Mouse (Mus musculus): ENCODE measurements at regions not wholly inside any gene's neighbourhood (a gene's known extent, or its start where the extent isn't known, plus 50 kb on each side); places are given as distances from the start of the nearest gene placed in this dataset.

DNA sequence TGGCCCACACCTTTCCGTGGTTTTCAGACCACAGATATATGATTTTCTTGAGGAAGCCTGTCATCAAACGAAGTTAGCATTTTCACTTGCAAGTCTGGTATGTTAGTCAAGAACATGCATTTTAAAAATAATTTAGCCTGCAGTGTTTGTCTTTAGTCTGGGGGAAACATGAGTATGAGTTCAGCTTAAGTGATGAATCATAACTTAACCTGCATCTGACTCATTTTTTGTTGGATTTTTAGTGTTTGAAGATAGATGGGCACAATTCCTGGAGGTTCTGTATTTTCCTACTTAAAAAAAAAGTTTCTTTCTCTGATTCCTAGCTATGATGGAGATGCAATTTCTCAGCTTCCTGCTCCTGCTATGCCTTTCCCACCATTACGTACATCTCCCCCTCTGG is 95.8 kb upstream of the 1700020N01Rik start:
- Histone ChIP-seq H3K9me3 (ENCODE audit: low read length) (no peaks in the 10 kb centered on the region), H3K27ac (ENCODE audit: low read length) (no peak overlapping the region), H3K4me3 (ENCODE audit: low read length) (no peak overlapping the region), H3K4me1 (ENCODE audit: insufficient read depth, low read length) (peaks cover 3% of the 10 kb centered on the region; the same call in 1 of the 2 replicates), H3K9ac (replicated peaks; ENCODE audit: low read length) (no peak overlapping the region), H3K36me3 (ENCODE audit: insufficient read depth, low read length) (no peaks in the 10 kb centered on the region), H3K4me2 (replicated peaks; ENCODE audit: low read depth, low read length) (no peak overlapping the region), H3K27me3 (ENCODE audit: insufficient read depth, low read length) (no peaks in the 10 kb centered on the region)
- ATAC-seq (ENCODE audit: low FRiP score, low TSS enrichment), result no peak
- 79% methylated on average over 3 of the region's 3 CpGs for WGBS

DNA sequence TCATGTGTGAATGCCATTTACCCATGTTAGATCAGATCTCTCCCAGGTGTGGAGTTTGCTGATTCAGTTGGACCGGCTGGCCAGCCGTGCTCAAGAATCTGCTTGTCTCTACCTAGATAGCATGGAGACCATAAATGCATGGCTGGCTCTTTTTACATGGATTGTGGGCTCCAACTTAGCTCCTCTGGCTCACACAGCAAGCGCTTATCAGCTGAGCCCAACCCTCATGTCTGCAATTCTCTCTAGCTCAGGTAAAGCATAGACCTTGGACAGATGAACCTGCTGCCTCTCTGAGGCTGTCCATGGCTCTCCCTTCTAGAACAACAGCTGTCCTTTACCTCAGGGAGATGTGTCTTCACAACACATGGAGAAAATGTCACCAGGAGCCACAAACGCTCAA is 94.8 kb upstream of the 1700020N01Rik start:
- no peak for ATAC-seq (ENCODE audit: low FRiP score, low TSS enrichment)
- H3K4me1 ChIP-seq (ENCODE audit: insufficient read depth, low read length), result peaks cover 3% of the 10 kb centered on the region; the same call in 1 of the 2 replicates
- no peak overlapping the region for H3K9ac ChIP-seq (replicated peaks; ENCODE audit: low read length)
- H3K4me3 ChIP-seq (ENCODE audit: low read length), result no peak overlapping the region
- H3K36me3 ChIP-seq (ENCODE audit: insufficient read depth, low read length), result no peaks in the 10 kb centered on the region
- H3K27me3 ChIP-seq (ENCODE audit: insufficient read depth, low read length), result no peaks in the 10 kb centered on the region
- no peaks in the 10 kb centered on the region for H3K9me3 ChIP-seq (ENCODE audit: low read length)
- 85% methylated on average over 4 of the region's 4 CpGs for WGBS
- no peak overlapping the region for H3K27ac ChIP-seq (ENCODE audit: low read length)
- no peak overlapping the region for H3K4me2 ChIP-seq (replicated peaks; ENCODE audit: low read depth, low read length)

DNA sequence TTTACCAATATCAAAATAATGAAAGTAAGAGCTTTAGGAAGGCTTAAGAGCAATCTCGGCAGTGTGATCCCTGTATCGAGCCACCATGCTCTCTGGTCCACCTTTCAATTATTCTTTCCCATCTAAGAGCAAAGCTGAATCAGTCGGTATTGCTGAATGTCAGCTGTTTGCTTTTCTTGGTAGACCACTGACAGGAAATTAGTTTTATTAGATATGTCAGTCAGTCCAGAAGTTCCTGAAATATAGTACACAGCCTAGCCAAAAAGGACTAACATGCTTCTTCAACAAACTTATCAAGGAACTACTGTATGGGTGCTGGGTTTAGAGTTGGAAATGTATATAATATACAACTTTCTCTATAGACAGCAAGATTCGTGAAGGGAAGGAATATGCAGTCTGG is 91.3 kb upstream of the 1700020N01Rik start:
- Histone ChIP-seq H3K4me2 (replicated peaks; ENCODE audit: low read depth, low read length) (no peak overlapping the region), H3K9me3 (ENCODE audit: low read length) (no peaks in the 10 kb centered on the region), H3K9ac (replicated peaks; ENCODE audit: low read length) (no peak overlapping the region), H3K36me3 (ENCODE audit: insufficient read depth, low read length) (no peaks in the 10 kb centered on the region), H3K4me3 (ENCODE audit: low read length) (no peak overlapping the region), H3K27me3 (ENCODE audit: insufficient read depth, low read length) (no peaks in the 10 kb centered on the region), H3K27ac (ENCODE audit: low read length) (no peak overlapping the region), H3K4me1 (ENCODE audit: insufficient read depth, low read length) (no peaks in the 10 kb centered on the region)
- WGBS, result 83% methylated on average over 4 of the region's 4 CpGs
- ATAC-seq (ENCODE audit: low FRiP score, low TSS enrichment), result no peak

DNA sequence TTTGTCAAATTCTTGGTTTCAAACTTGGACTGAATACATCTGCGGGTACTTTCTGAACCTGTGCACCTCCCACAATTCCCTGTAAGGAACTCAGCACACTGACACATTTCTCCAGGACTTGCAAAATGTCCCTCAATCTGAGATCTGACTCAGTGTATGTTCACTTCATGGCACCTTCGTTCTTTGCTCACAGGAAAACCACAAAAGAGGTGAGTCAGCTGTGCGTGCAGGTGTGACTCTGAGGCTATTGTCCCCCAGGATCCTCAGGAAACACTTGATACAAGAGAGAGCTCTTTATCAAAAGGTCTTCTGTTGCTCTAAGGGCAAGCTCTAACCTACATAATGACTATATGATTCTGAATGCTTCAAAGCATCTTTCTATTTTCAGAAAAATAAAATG is 88.5 kb upstream of the 1700020N01Rik start:
- Histone ChIP-seq H3K9ac (replicated peaks; ENCODE audit: low read length) (no peak overlapping the region), H3K27ac (ENCODE audit: low read length) (no peak overlapping the region), H3K4me1 (ENCODE audit: insufficient read depth, low read length) (no peaks in the 10 kb centered on the region), H3K9me3 (ENCODE audit: low read length) (no peaks in the 10 kb centered on the region), H3K36me3 (ENCODE audit: insufficient read depth, low read length) (no peaks in the 10 kb centered on the region), H3K4me3 (ENCODE audit: low read length) (no peak overlapping the region), H3K4me2 (replicated peaks; ENCODE audit: low read depth, low read length) (no peak overlapping the region), H3K27me3 (ENCODE audit: insufficient read depth, low read length) (no peaks in the 10 kb centered on the region)
- 85% methylated on average over 3 of the region's 3 CpGs for WGBS
- ATAC-seq (ENCODE audit: low FRiP score, low TSS enrichment), result no peak

DNA sequence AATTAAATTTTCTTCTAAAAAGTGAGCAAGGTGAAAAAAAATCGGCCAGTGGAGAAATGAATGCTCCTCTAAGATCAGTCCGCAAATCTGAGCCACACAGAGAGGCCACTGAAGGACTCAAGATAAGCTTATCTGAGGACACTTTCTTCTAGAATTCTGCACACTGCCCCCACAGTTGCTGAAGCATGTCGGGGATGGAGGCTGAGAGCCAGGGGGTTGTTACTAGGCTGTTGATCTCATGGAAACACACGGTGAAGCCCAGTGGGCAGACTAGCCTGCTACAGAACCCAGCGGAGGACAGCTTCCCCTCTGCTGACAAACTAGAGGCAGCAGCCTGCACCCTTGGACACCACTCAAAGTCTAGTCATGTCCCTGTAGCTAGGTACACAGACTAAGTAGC is 81.6 kb upstream of the 1700020N01Rik start:
- no peaks in the 10 kb centered on the region for H3K4me1 ChIP-seq (ENCODE audit: insufficient read depth, low read length)
- no peak overlapping the region for H3K27ac ChIP-seq (ENCODE audit: low read length)
- no peak overlapping the region for H3K4me3 ChIP-seq (ENCODE audit: low read length)
- WGBS, result 62% methylated on average over 5 of the region's 5 CpGs
- no peaks in the 10 kb centered on the region for H3K27me3 ChIP-seq (ENCODE audit: insufficient read depth, low read length)
- no peak overlapping the region for H3K4me2 ChIP-seq (replicated peaks; ENCODE audit: low read depth, low read length)
- H3K9ac ChIP-seq (replicated peaks; ENCODE audit: low read length), result no peak overlapping the region
- no peaks in the 10 kb centered on the region for H3K9me3 ChIP-seq (ENCODE audit: low read length)
- no peak for ATAC-seq (ENCODE audit: low FRiP score, low TSS enrichment)
- H3K36me3 ChIP-seq (ENCODE audit: insufficient read depth, low read length), result no peaks in the 10 kb centered on the region

DNA sequence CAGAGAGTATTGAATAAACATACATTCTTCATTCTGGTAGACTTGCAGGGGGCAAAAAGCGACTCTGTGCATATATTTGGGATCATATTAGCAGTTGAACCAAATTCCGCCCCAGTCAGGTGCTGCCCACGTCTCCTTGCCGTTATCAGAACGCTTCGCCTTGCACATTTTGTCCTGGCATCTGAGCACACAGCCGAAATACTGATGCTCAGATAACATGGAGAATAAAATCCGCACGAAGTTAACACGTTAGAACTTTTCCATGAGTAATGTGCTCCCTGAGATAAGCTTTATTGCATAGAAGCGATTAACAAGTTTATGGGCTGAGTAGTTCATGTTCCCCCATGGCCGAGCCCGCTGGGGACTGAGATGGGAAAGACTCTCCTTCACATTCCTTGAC is 80.5 kb upstream of the 1700020N01Rik start:
- no peaks in the 10 kb centered on the region for H3K27me3 ChIP-seq (ENCODE audit: insufficient read depth, low read length)
- no peak for ATAC-seq (ENCODE audit: low FRiP score, low TSS enrichment)
- H3K9me3 ChIP-seq (ENCODE audit: low read length), result no peaks in the 10 kb centered on the region
- no peaks in the 10 kb centered on the region for H3K36me3 ChIP-seq (ENCODE audit: insufficient read depth, low read length)
- H3K4me2 ChIP-seq (replicated peaks; ENCODE audit: low read depth, low read length), result no peak overlapping the region
- no peak overlapping the region for H3K9ac ChIP-seq (replicated peaks; ENCODE audit: low read length)
- no peaks in the 10 kb centered on the region for H3K4me1 ChIP-seq (ENCODE audit: insufficient read depth, low read length)
- H3K27ac ChIP-seq (ENCODE audit: low read length), result no peak overlapping the region
- H3K4me3 ChIP-seq (ENCODE audit: low read length), result no peak overlapping the region
- WGBS, result 76% methylated on average over 13 of the region's 13 CpGs

DNA sequence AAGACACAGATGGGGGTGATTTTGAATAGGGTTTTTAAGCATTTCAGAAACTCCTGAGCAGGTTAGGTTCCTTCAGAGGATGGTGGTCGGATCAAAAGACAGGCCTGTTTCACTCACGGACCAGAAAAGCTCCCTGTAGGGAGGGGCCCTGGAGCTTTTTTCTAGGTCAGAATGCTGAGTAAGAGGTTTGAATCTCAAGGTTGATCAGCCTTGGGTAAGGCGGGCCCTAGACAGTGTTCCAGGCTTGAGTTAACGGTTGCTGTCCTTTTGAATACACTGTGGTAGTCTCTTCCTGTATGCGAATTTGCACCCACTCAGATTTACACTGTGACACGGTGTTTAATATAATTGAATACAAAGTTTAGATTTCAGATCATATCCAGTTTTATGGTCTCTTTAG is 75.2 kb upstream of the 1700020N01Rik start:
- no peak for ATAC-seq (ENCODE audit: low FRiP score, low TSS enrichment)
- no peak overlapping the region for H3K4me3 ChIP-seq (ENCODE audit: low read length)
- no peak overlapping the region for H3K27ac ChIP-seq (ENCODE audit: low read length)
- H3K9ac ChIP-seq (replicated peaks; ENCODE audit: low read length), result no peak overlapping the region
- H3K9me3 ChIP-seq (ENCODE audit: low read length), result no peaks in the 10 kb centered on the region
- 79% methylated on average over 6 of the region's 6 CpGs for WGBS
- no peaks in the 10 kb centered on the region for H3K4me1 ChIP-seq (ENCODE audit: insufficient read depth, low read length)
- H3K27me3 ChIP-seq (ENCODE audit: insufficient read depth, low read length), result no peaks in the 10 kb centered on the region
- no peak overlapping the region for H3K4me2 ChIP-seq (replicated peaks; ENCODE audit: low read depth, low read length)
- H3K36me3 ChIP-seq (ENCODE audit: insufficient read depth, low read length), result no peaks in the 10 kb centered on the region

DNA sequence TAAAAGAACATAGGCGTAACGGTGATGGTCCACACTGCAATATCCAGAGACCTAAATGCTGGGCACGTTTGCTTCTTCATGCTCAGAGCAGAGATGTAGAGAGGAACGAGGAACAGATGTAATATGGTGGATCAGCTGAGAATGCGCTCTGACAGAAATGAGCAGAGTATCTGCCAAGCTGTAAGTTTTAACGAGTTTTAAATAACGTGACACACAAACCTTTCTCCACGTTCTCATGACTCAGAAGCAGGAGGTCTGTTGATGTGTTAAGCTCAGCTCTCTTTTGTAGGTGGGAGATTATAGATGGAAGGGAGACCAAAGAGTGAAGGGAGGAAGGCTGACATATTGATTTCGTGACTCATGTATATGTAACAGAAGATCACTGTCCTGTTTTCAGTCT is 72.1 kb upstream of the 1700020N01Rik start:
- no peaks in the 10 kb centered on the region for H3K4me1 ChIP-seq (ENCODE audit: insufficient read depth, low read length)
- no peak overlapping the region for H3K4me2 ChIP-seq (replicated peaks; ENCODE audit: low read depth, low read length)
- 82% methylated on average over 9 of the region's 9 CpGs for whole genome bisulfite sequencing
- no peak overlapping the region for H3K4me3 ChIP-seq (ENCODE audit: low read length)
- H3K27ac ChIP-seq (ENCODE audit: low read length), result no peak overlapping the region
- H3K36me3 ChIP-seq (ENCODE audit: insufficient read depth, low read length), result no peaks in the 10 kb centered on the region
- no peak overlapping the region for H3K9ac ChIP-seq (replicated peaks; ENCODE audit: low read length)
- H3K9me3 ChIP-seq (ENCODE audit: low read length), result no peaks in the 10 kb centered on the region
- no peaks in the 10 kb centered on the region for H3K27me3 ChIP-seq (ENCODE audit: insufficient read depth, low read length)
- ATAC-seq (ENCODE audit: low FRiP score, low TSS enrichment), result no peak

DNA sequence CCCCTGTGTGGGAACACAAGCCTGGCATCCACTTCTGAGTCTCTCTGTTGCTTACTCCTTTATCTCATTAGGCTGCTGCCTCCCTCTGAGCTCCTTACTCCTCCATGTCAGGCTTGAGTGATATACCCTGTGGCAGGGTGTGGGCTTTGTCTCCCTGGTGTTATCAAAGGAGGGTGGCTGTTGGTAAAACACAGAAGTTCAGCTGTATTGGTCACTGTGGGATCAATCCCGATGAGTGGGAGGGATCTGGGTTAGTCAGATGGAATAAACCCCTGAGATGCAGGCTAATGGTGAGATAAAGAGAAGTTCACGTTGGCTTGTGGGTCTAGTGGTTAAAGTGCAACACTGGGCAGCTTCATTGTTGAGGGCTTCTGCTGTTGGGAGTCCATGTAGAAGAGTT is 67.4 kb upstream of the 1700020N01Rik start:
- Histone ChIP-seq H3K4me3 (ENCODE audit: low read length) (no peak overlapping the region), H3K4me1 (ENCODE audit: insufficient read depth, low read length) (no peaks in the 10 kb centered on the region), H3K9ac (replicated peaks; ENCODE audit: low read length) (no peak overlapping the region), H3K27me3 (ENCODE audit: insufficient read depth, low read length) (no peaks in the 10 kb centered on the region), H3K9me3 (ENCODE audit: low read length) (no peaks in the 10 kb centered on the region), H3K4me2 (replicated peaks; ENCODE audit: low read depth, low read length) (no peak overlapping the region), H3K27ac (ENCODE audit: low read length) (no peak overlapping the region), H3K36me3 (ENCODE audit: insufficient read depth, low read length) (no peaks in the 10 kb centered on the region)
- no peak for ATAC-seq (ENCODE audit: low FRiP score, low TSS enrichment)
- 73% methylated on average over 2 of the region's 2 CpGs for WGBS

DNA sequence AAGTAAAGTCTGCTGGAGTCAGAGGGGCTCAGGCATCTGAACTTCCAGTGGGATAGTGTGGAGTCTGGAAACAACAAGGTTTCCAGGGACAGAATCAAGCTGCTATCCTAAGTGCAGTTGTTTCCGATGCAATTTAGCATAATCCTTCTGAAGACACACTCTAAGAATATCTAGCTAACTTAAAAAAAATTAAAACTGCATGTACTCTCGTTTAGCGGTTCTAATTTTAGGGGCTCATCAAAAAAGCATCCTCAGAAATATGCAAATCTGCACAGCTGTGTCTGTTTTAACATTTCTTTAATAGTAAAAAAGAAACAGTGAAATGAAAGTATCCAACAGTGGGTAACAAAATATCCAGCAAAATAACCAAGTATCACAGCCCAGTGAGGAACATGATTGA is 64.5 kb upstream of the 1700020N01Rik start:
- 0 out of 2 replicates have a peak, but pooled peaks cover 4% of the 10 kb centered on the region for H3K4me1 ChIP-seq (ENCODE audit: insufficient read depth, low read length)
- H3K27ac ChIP-seq (ENCODE audit: low read length), result no peak overlapping the region
- no peak for ATAC-seq (ENCODE audit: low FRiP score, low TSS enrichment)
- H3K4me2 ChIP-seq (replicated peaks; ENCODE audit: low read depth, low read length), result no peak overlapping the region
- no peaks in the 10 kb centered on the region for H3K27me3 ChIP-seq (ENCODE audit: insufficient read depth, low read length)
- no peak overlapping the region for H3K4me3 ChIP-seq (ENCODE audit: low read length)
- no peaks in the 10 kb centered on the region for H3K36me3 ChIP-seq (ENCODE audit: insufficient read depth, low read length)
- WGBS, result 92% methylated on average over 3 of the region's 3 CpGs
- no peak overlapping the region for H3K9ac ChIP-seq (replicated peaks; ENCODE audit: low read length)
- no peaks in the 10 kb centered on the region for H3K9me3 ChIP-seq (ENCODE audit: low read length)

Measured in kidney, embryonic 16.5 days (tissue).